Mouse (Mus musculus) heart, postnatal 0 days (tissue): Measurements from ENCODE around the gene Rasip1.

ENCODE experiments used
- CTCF ChIP-seq: IDR thresholded peaks from 2 replicates; pipeline ENCODE4 v1.5.1; 2016; ENCODE audit warnings: antibody characterized with exemption, control low read depth, low read depth
- EP300 ChIP-seq: IDR thresholded peaks from 2 replicates; pipeline ENCODE4 v1.6.1; 2016; ENCODE audit warnings: antibody characterized with exemption, low read depth

GRCm38 (mm10) chr7:45665303-45666138 is 38.2 kb downstream of the Rasip1 start:
- TF ChIP-seq CTCF (no peak), EP300 (no peak)
